27 mouse cellular contexts compared by ENCODE assay signal in the genomic region with DNA sequence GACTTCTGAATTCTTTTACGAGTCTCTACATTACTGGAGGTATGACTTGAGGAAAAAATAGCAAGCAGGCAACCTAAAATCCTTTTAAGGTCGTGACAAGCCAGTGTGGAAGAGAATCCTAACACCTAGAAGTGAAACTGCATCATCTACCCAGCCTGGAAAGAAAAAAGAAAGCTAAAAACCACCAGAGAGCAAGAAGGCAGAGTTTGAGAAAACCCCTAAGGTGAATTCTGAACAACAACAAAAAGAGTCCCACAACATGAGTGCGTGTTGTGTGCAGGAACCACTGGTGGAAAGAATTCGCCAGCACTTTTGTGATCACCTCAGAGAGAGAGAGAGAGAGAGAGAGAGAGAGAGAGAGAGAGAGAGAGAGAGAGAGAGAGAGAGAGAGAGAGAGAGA.
DNase-seq lines count a peak whose midpoint lies in the region; ATAC-seq and TF ChIP-seq lines count a peak whose summit lies in the region.
"Had no signal": no experiment of that assay in that cellular context is flagged by ENCODE, and none has a peak within 500 bp of the region (broad histone marks: within the 10 kb centered on the region; RNA-seq: fewer than 3 reads in every experiment).

No protein-coding gene starts in this region.

- peak; percentile 33 for DNase-seq in A20 (ENCODE audit: low read depth, low spot score)
- peak; percentile 63 for DNase-seq in naive thymus-derived CD4-positive, alpha-beta T cell, adult 2 months (ENCODE audit: low read depth)
- DNase-seq in layer of hippocampus, postnatal 10 days (ENCODE audit: low spot score in 2 of 2), result no peak
- DNase-seq in lung, postnatal 0 days (ENCODE audit: low spot score), result no peak
- no peak for DNase-seq in right cerebral cortex, postnatal 36 days (ENCODE audit: low spot score in 2 of 2)
- DNase-seq: adrenal gland, adult 2 months; adrenal gland, postnatal 14 days; B cell, adult 2 months; cerebellum, adult 11 months; cerebellum, adult 2 months; cerebellum, adult 9-11 months; cerebellum, postnatal 25 days; forebrain, postnatal 0 days; gastrocnemius, postnatal 25 days; heart, adult 18-20 months; heart, postnatal 14 days; heart, postnatal 4 days had no signal

- H3K4me2 ChIP-seq in lung, postnatal 0 days (replicated peaks; ENCODE audit: low read depth, low read length), result no peak overlapping the region
- H3K4me2 ChIP-seq: embryonic facial prominence, embryonic 12.5 days; embryonic facial prominence, embryonic 15.5 days; heart, embryonic 13.5 days; hindbrain, embryonic 14.5 days; intestine, embryonic 15.5 days had no signal

- H3K9ac ChIP-seq in lung, postnatal 0 days (replicated peaks; ENCODE audit: low read depth), result no peak overlapping the region
- H3K9ac ChIP-seq: embryonic facial prominence, embryonic 12.5 days; embryonic facial prominence, embryonic 15.5 days; forebrain, postnatal 0 days; heart, embryonic 13.5 days; hindbrain, embryonic 14.5 days; intestine, embryonic 15.5 days had no signal

- no peak for TF ChIP-seq EP300 in lung, postnatal 0 days (IDR thresholded peaks at IDR 0.05)

- no peak for TF ChIP-seq CTCF in lung, postnatal 0 days (IDR thresholded peaks at IDR 0.05)

- peak; percentile 45 for ATAC-seq in CD4-positive, CD25-positive, alpha-beta regulatory T cell, adult 4 months
- peak; percentile 40 for ATAC-seq in activated CD4-positive, CD25-positive, alpha-beta regulatory T cell, adult 4 months
- no peak for ATAC-seq in lung, postnatal 0 days
- ATAC-seq in megakaryocyte progenitor cell, adult 5-6 weeks (replicated peaks; ENCODE audit: poor library complexity), result no peak
- ATAC-seq: forebrain, embryonic 14.5 days; forebrain, postnatal 0 days; hindbrain, postnatal 0 days; intestine, embryonic 15.5 days had no signal

- WGBS in lung, postnatal 0 days, result 88% methylated on average over 4 of the region's 4 CpGs

- H3K27ac ChIP-seq in lung, postnatal 0 days (ENCODE audit: low read length), result no peak overlapping the region
- H3K27ac ChIP-seq: embryonic facial prominence, embryonic 12.5 days; embryonic facial prominence, embryonic 15.5 days; heart, embryonic 13.5 days; hindbrain, embryonic 14.5 days; hindbrain, postnatal 0 days; intestine, embryonic 15.5 days had no signal

- H3K9me3 ChIP-seq in lung, postnatal 0 days (ENCODE audit: low read length), result no peaks in the 10 kb centered on the region
- H3K9me3 ChIP-seq: embryonic facial prominence, embryonic 12.5 days; embryonic facial prominence, embryonic 15.5 days; heart, embryonic 13.5 days; intestine, embryonic 15.5 days had no signal

- H3K36me3 ChIP-seq in lung, postnatal 0 days (ENCODE audit: insufficient read depth, low read length), result no peaks in the 10 kb centered on the region
- H3K36me3 ChIP-seq: embryonic facial prominence, embryonic 12.5 days; embryonic facial prominence, embryonic 15.5 days; intestine, embryonic 15.5 days had no signal

- no peaks in the 10 kb centered on the region for H3K27me3 ChIP-seq in lung, postnatal 0 days (replicated peaks; ENCODE audit: insufficient read depth, low read length)
- H3K27me3 ChIP-seq: embryonic facial prominence, embryonic 12.5 days; embryonic facial prominence, embryonic 15.5 days; heart, embryonic 13.5 days; intestine, embryonic 15.5 days had no signal

- no peak overlapping the region for H3K4me3 ChIP-seq in lung, postnatal 0 days (ENCODE audit: low read depth, low read length)
- H3K4me3 ChIP-seq: embryonic facial prominence, embryonic 12.5 days; embryonic facial prominence, embryonic 15.5 days; heart, embryonic 13.5 days; intestine, embryonic 15.5 days had no signal

- no peaks in the 10 kb centered on the region for H3K4me1 ChIP-seq in lung, postnatal 0 days (ENCODE audit: insufficient read depth, low read depth, low read length)
- H3K4me1 ChIP-seq: embryonic facial prominence, embryonic 12.5 days; embryonic facial prominence, embryonic 15.5 days; heart, embryonic 13.5 days; intestine, embryonic 15.5 days had no signal

Comparison
In these comparisons a context has a peak if more than half of its experiments do, and no peak if none do; other contexts are left out.
1. DNase-seq: peak in A20 (single experiment) and naive thymus-derived CD4-positive, alpha-beta T cell, adult 2 months (single experiment); none in layer of hippocampus, postnatal 10 days (0 of 2), lung, postnatal 0 days (single experiment) and right cerebral cortex, postnatal 36 days (0 of 2).
2. ATAC-seq: peak in CD4-positive, CD25-positive, alpha-beta regulatory T cell, adult 4 months (single experiment) and activated CD4-positive, CD25-positive, alpha-beta regulatory T cell, adult 4 months (single experiment); none in lung, postnatal 0 days (single experiment) and megakaryocyte progenitor cell, adult 5-6 weeks (single experiment).